Mouse (Mus musculus): ENCODE data around the gene Ppil4. TPM values are rescaled to one million over a fixed set of nuclear protein-coding genes. Genes with fewer than 3 reads are reported as not detected.

Ppil4 gene
- polyA plus RNA-seq, 1 experiment from 2014 or later, result 49.1 TPM

DNA sequence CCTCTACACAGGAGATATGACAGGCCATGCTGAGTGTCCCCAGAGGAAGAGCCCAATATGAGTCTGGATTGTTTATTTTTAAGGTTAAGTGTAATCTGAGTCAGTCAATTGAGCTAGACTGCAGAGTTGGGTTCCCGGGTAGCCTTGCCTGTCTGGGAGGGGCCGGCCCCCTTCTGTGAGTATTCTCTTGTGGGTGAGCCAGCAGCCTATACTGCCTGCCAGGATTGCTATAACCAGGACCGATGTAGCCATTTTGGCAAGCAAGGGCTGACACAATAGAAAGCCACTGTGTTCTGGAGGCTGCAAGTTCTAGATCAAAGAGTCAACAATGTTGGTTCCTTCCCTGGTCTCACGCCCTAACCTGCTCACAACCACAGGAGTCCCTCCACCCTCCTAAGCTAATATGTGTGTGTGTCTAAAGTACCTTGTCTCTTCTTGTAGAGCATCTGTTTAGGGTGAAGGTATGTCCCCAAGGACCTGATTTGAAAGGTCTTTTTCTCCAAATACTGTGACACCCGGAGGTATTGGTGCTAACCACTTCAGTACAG lies 46.3 kb downstream of the Ppil4 start:
- Histone ChIP-seq H3K4me3 (ENCODE audit: low read depth, low read length) (no peak overlapping the region), H3K36me3 (replicated peaks; ENCODE audit: control insufficient read depth, insufficient read depth, low read depth, low read length) (no peaks in the 10 kb centered on the region), H3K27ac (replicated peaks; ENCODE audit: low read depth, low read length) (no peak overlapping the region), H3K9me3 (replicated peaks; ENCODE audit: control insufficient read depth, low read length) (no peaks in the 10 kb centered on the region), H3K27me3 (ENCODE audit: control insufficient read depth, insufficient read depth, low read length) (no peaks in the 10 kb centered on the region), H3K4me1 (ENCODE audit: control insufficient read depth, insufficient read depth, low read length) (no peaks in the 10 kb centered on the region), H3K4me2 (ENCODE audit: low read depth, low read length) (no peak overlapping the region), H3K9ac (replicated peaks; ENCODE audit: low read length) (no peak overlapping the region)
- WGBS, result 72% methylated on average over 5 of the region's 5 CpGs
- DNase-seq (ENCODE audit: low spot score), result no peak
- ATAC-seq (replicated peaks; ENCODE audit: insufficient number of reproducible peaks, low FRiP score, low TSS enrichment, low read depth), result no peak

- DNase-seq (ENCODE audit: low spot score) (no peak), ATAC-seq (replicated peaks; ENCODE audit: insufficient number of reproducible peaks, low FRiP score, low TSS enrichment, low read depth) (no peak)
- 85% methylated on average over 22 of the region's 22 CpGs for WGBS
- H3K27ac ChIP-seq (replicated peaks; ENCODE audit: low read depth, low read length), result no peak overlapping the region
- H3K4me2 ChIP-seq (ENCODE audit: low read depth, low read length), result no peak overlapping the region
- no peaks in the 10 kb centered on the region for H3K27me3 ChIP-seq (ENCODE audit: control insufficient read depth, insufficient read depth, low read length)
- no peaks in the 10 kb centered on the region for H3K9me3 ChIP-seq (replicated peaks; ENCODE audit: control insufficient read depth, low read length)
- H3K9ac ChIP-seq (replicated peaks; ENCODE audit: low read length), result no peak overlapping the region
- H3K36me3 ChIP-seq (replicated peaks; ENCODE audit: control insufficient read depth, insufficient read depth, low read depth, low read length), result no peaks in the 10 kb centered on the region
- H3K4me1 ChIP-seq (ENCODE audit: control insufficient read depth, insufficient read depth, low read length), result no peaks in the 10 kb centered on the region
- H3K4me3 ChIP-seq (ENCODE audit: low read depth, low read length), result no peak overlapping the region
These were observed 47.1 kb downstream of the Ppil4 start for GRCm38 (mm10) chr10:7839551-7840352.

- Histone ChIP-seq H3K36me3 (replicated peaks; ENCODE audit: control insufficient read depth, insufficient read depth, low read depth, low read length) (no peaks in the 10 kb centered on the region), H3K27ac (replicated peaks; ENCODE audit: low read depth, low read length) (no peak overlapping the region), H3K9me3 (replicated peaks; ENCODE audit: control insufficient read depth, low read length) (no peaks in the 10 kb centered on the region), H3K9ac (replicated peaks; ENCODE audit: low read length) (no peak overlapping the region), H3K4me1 (ENCODE audit: control insufficient read depth, insufficient read depth, low read length) (no peaks in the 10 kb centered on the region), H3K4me2 (ENCODE audit: low read depth, low read length) (no peak overlapping the region), H3K27me3 (ENCODE audit: control insufficient read depth, insufficient read depth, low read length) (no peaks in the 10 kb centered on the region), H3K4me3 (ENCODE audit: low read depth, low read length) (no peak overlapping the region)
- 88% methylated on average over 2 of the region's 2 CpGs for WGBS
- no peak for DNase-seq (ENCODE audit: low spot score)
- ATAC-seq (replicated peaks; ENCODE audit: insufficient number of reproducible peaks, low FRiP score, low TSS enrichment, low read depth), result no peak
These were observed 47.7 kb downstream of the Ppil4 start for GRCm38 (mm10) chr10:7840353-7840733.

DNA sequence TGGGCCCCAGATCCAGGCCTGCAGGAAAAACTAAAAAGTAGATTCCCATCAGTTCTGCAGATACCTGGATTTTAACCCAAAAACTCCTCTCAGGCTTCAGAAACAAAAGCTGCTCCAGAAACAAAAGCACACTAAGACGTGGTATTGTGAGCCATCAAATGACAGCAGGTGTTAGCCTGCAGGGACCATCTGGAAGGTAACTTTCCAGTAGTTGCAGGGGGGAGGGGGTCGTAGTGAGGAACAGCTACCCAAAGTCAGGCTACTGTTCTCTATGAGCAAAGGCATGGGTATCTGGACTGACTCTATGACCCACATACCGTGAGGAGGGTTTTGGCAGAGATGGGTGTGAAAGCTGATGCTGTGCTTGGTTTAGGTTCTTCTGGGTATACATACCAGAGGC lies 48.1 kb downstream of the Ppil4 start:
- WGBS, result 51% methylated on average over 3 of the region's 3 CpGs
- no peak for ATAC-seq (replicated peaks; ENCODE audit: insufficient number of reproducible peaks, low FRiP score, low TSS enrichment, low read depth)

GRCm38 (mm10) chr10:7841571-7842080 lies 48.9 kb downstream of the Ppil4 start:
- Histone ChIP-seq H3K36me3 (replicated peaks; ENCODE audit: control insufficient read depth, insufficient read depth, low read depth, low read length) (no peaks in the 10 kb centered on the region), H3K4me3 (ENCODE audit: low read depth, low read length) (no peak overlapping the region), H3K4me2 (ENCODE audit: low read depth, low read length) (no peak overlapping the region), H3K9me3 (replicated peaks; ENCODE audit: control insufficient read depth, low read length) (no peaks in the 10 kb centered on the region), H3K27ac (replicated peaks; ENCODE audit: low read depth, low read length) (no peak overlapping the region), H3K27me3 (ENCODE audit: control insufficient read depth, insufficient read depth, low read length) (no peaks in the 10 kb centered on the region), H3K4me1 (ENCODE audit: control insufficient read depth, insufficient read depth, low read length) (no peaks in the 10 kb centered on the region), H3K9ac (replicated peaks; ENCODE audit: low read length) (no peak overlapping the region)
- ATAC-seq (replicated peaks; ENCODE audit: insufficient number of reproducible peaks, low FRiP score, low TSS enrichment, low read depth) (no peak), DNase-seq (ENCODE audit: low spot score) (no peak)
- 72% methylated on average over 14 of the region's 14 CpGs for WGBS

More for the DNA sequence above, 48.1 kb downstream of the Ppil4 start:
- Histone ChIP-seq H3K27me3 (ENCODE audit: control insufficient read depth, insufficient read depth, low read length) (no peaks in the 10 kb centered on the region), H3K27ac (replicated peaks; ENCODE audit: low read depth, low read length) (no peak overlapping the region), H3K9me3 (replicated peaks; ENCODE audit: control insufficient read depth, low read length) (no peaks in the 10 kb centered on the region), H3K36me3 (replicated peaks; ENCODE audit: control insufficient read depth, insufficient read depth, low read depth, low read length) (no peaks in the 10 kb centered on the region), H3K4me2 (ENCODE audit: low read depth, low read length) (no peak overlapping the region), H3K9ac (replicated peaks; ENCODE audit: low read length) (no peak overlapping the region), H3K4me3 (ENCODE audit: low read depth, low read length) (no peak overlapping the region), H3K4me1 (ENCODE audit: control insufficient read depth, insufficient read depth, low read length) (no peaks in the 10 kb centered on the region)
- no peak for DNase-seq (ENCODE audit: low spot score)

DNA sequence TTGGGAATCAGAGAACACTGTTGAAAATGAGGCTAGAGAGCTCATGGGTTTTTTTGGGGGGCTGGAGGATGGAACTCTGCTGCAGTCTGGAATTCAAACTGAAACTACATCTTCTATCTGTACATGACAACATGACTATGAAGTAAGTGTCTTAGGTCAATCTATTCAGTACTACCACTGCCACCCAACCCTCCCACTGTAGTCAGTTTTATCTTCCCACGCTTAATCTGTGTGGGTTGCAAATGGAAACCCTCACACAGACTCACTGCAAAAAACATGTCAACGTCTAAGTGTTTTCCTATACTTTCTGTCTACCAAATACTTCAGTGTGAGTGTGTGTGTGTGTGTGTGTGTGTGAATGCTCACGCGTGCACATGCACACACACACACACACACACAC lies 50.5 kb downstream of the Ppil4 start:
- no peaks in the 10 kb centered on the region for H3K36me3 ChIP-seq (replicated peaks; ENCODE audit: control insufficient read depth, insufficient read depth, low read depth, low read length)

GRCm38 (mm10) chr10:7844161-7844560 lies 51.5 kb downstream of the Ppil4 start:
- Histone ChIP-seq H3K36me3 (replicated peaks; ENCODE audit: control insufficient read depth, insufficient read depth, low read depth, low read length) (no peaks in the 10 kb centered on the region), H3K9me3 (replicated peaks; ENCODE audit: control insufficient read depth, low read length) (no peaks in the 10 kb centered on the region), H3K27me3 (ENCODE audit: control insufficient read depth, insufficient read depth, low read length) (no peaks in the 10 kb centered on the region), H3K4me1 (ENCODE audit: control insufficient read depth, insufficient read depth, low read length) (no peaks in the 10 kb centered on the region), H3K27ac (replicated peaks; ENCODE audit: low read depth, low read length) (no peak overlapping the region), H3K9ac (replicated peaks; ENCODE audit: low read length) (no peak overlapping the region), H3K4me3 (ENCODE audit: low read depth, low read length) (no peak overlapping the region), H3K4me2 (ENCODE audit: low read depth, low read length) (no peak overlapping the region)
- WGBS, result 71% methylated on average over 4 of the region's 4 CpGs
- no peak for ATAC-seq (replicated peaks; ENCODE audit: insufficient number of reproducible peaks, low FRiP score, low TSS enrichment, low read depth)
- no peak for DNase-seq (ENCODE audit: low spot score)

More for the DNA sequence above, 50.5 kb downstream of the Ppil4 start:
- no peak for DNase-seq (ENCODE audit: low spot score)
- H3K9me3 ChIP-seq (replicated peaks; ENCODE audit: control insufficient read depth, low read length), result no peaks in the 10 kb centered on the region
- no peak overlapping the region for H3K9ac ChIP-seq (replicated peaks; ENCODE audit: low read length)
- H3K4me2 ChIP-seq (ENCODE audit: low read depth, low read length), result no peak overlapping the region
- H3K27me3 ChIP-seq (ENCODE audit: control insufficient read depth, insufficient read depth, low read length), result no peaks in the 10 kb centered on the region
- H3K4me3 ChIP-seq (ENCODE audit: low read depth, low read length), result no peak overlapping the region
- WGBS, result 90% methylated on average over 4 of the region's 4 CpGs
- no peak overlapping the region for H3K27ac ChIP-seq (replicated peaks; ENCODE audit: low read depth, low read length)
- no peaks in the 10 kb centered on the region for H3K4me1 ChIP-seq (ENCODE audit: control insufficient read depth, insufficient read depth, low read length)
- no peak for ATAC-seq (replicated peaks; ENCODE audit: insufficient number of reproducible peaks, low FRiP score, low TSS enrichment, low read depth)

GRCm38 (mm10) chr10:7845136-7845535 lies 52.4 kb downstream of the Ppil4 start:
- H3K9ac ChIP-seq (replicated peaks; ENCODE audit: low read length), result no peak overlapping the region
- H3K4me2 ChIP-seq (ENCODE audit: low read depth, low read length), result no peak overlapping the region
- 81% methylated on average over 8 of the region's 8 CpGs for WGBS
- H3K36me3 ChIP-seq (replicated peaks; ENCODE audit: control insufficient read depth, insufficient read depth, low read depth, low read length), result no peaks in the 10 kb centered on the region
- ATAC-seq (replicated peaks; ENCODE audit: insufficient number of reproducible peaks, low FRiP score, low TSS enrichment, low read depth) (no peak), DNase-seq (ENCODE audit: low spot score) (no peak)
- H3K4me3 ChIP-seq (ENCODE audit: low read depth, low read length), result no peak overlapping the region
- H3K27ac ChIP-seq (replicated peaks; ENCODE audit: low read depth, low read length), result no peak overlapping the region
- no peaks in the 10 kb centered on the region for H3K27me3 ChIP-seq (ENCODE audit: control insufficient read depth, insufficient read depth, low read length)
- no peaks in the 10 kb centered on the region for H3K4me1 ChIP-seq (ENCODE audit: control insufficient read depth, insufficient read depth, low read length)
- no peaks in the 10 kb centered on the region for H3K9me3 ChIP-seq (replicated peaks; ENCODE audit: control insufficient read depth, low read length)
